Mouse (Mus musculus) testis, adult 2 months (tissue): Measurements from ENCODE around the gene Dlx3. TPM values are rescaled to one million over a fixed set of nuclear protein-coding genes. Genes with fewer than 3 reads are reported as not detected.

Experiments used
- H3K27ac ChIP-seq: fragments of 200-500 bp; 2 replicates; pipeline ENCODE4 v1.5.1; 2012; ENCODE audit warnings: low read depth, low read length; ENCODE audit not compliant: control insufficient read depth, insufficient read depth
- H3K27me3 ChIP-seq: fragments of 200-500 bp; 2 replicates; pipeline ENCODE4 v1.6.1; 2012; ENCODE audit warnings: mild to moderate bottlenecking, low read length, moderate library complexity; ENCODE audit not compliant: control insufficient read depth, insufficient read depth
- H3K36me3 ChIP-seq: fragments of 200-500 bp; 2 replicates; pipeline ENCODE4 v1.6.1; 2012; ENCODE audit warnings: mild to moderate bottlenecking, low read length; ENCODE audit not compliant: control insufficient read depth, insufficient read depth
- H3K4me1 ChIP-seq: fragments of 200-500 bp; 2 replicates; pipeline ENCODE4 v1.6.1; 2012; ENCODE audit warnings: low read length; ENCODE audit not compliant: control insufficient read depth, insufficient read depth
- H3K4me3 ChIP-seq: fragments of 200-500 bp; 2 replicates; pipeline ENCODE4 v1.5.1; 2012; ENCODE audit warnings: low read depth, mild to moderate bottlenecking, low read length, moderate library complexity, mixed read lengths; ENCODE audit not compliant: control insufficient read depth
- CTCF ChIP-seq: fragments of 200-500 bp; IDR thresholded peaks from 2 replicates; pipeline ENCODE4 v1.5.1; 2012; ENCODE audit warnings: low read depth, mild to moderate bottlenecking, inconsistent platforms, low read length, moderate library complexity; ENCODE audit not compliant: control insufficient read depth, insufficient read depth, insufficient replicate concordance
- POLR2A ChIP-seq: fragments of 200-500 bp; IDR thresholded peaks from 2 replicates; pipeline ENCODE4 v1.6.1; 2012; ENCODE audit warnings: low read depth, mild to moderate bottlenecking, inconsistent platforms, low read length, moderate library complexity; ENCODE audit not compliant: control insufficient read depth
- polyA plus RNA-seq: library from polyadenylated mRNA; depleted of rRNA; stranded (reverse); fragments of >200 nt; gene quantifications from 2 replicates; pipeline ENCODE4 v1.2.3, GENCODE M21; 2012

Dlx3 gene
- polyA plus RNA-seq, 1 experiment = 0.04 TPM

DNA sequence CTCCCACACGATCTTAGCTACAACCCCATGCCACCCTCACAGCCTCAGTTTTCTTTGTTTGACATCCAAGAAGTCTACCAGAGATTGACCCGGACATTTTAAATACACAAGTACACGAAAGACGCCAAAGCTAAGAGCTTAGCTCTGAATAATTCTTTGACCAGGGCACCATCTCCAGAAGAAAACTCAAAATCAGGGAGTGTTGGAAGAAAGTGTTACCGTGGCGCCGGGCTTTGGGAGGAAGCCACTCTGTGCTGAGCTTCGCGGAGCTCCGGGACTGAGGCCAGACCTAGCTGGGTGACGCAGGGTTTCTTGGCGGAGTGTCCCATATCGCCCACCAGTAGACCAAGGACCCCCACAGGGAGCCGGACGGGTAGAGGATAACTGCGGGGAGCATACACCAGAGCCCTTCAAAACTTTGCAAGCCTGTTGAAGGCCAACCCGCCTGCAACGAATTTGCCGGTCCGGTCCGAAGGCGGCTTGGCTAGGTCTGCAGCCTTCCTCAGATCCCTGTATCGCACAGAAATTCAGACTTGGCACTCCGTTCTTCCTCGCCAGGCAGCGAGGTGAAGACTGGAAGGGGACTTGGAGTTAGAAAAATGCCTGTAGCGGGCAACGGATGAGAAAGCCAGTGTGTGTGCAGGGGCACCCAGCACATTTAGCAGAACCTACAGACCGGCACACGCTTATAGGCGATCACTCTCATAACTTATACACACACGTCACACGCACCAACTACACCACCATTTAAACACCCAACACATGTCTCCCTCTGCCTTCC, 30.5 kb downstream of the Dlx3 start:
- H3K4me1 ChIP-seq = peaks cover 9% of the 10 kb centered on the region
- H3K27me3 ChIP-seq = peaks cover 4% of the 10 kb centered on the region
- no peak for TF ChIP-seq CTCF
- TF ChIP-seq POLR2A = no peak
- H3K36me3 ChIP-seq = no peaks in the 10 kb centered on the region
- no peak overlapping the region for H3K27ac ChIP-seq
- no peak overlapping the region; the same call in 1 of the 2 replicates for H3K4me3 ChIP-seq

DNA sequence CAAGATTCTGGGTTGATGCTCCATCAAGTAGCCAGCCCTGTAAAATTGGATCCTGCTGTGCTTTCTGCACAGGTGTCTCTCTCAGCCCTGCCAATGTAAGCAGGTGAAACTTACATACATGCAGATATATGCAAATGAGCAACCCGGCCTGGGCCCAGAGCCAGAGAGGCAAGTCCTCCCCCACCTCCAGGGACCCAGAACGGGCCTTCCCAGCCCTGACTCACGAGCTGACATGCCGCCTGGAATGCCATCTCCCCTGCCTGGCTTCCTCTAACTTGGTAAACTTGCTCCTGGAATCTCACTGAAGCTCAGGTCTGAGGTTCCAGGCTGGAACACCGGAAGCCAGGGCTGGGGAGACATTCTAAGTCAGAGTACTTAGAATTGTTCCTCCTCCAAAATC, 33.2 kb downstream of the Dlx3 start:
- Histone ChIP-seq H3K4me1 (peaks cover 3% of the 10 kb centered on the region), H3K27ac (no peak overlapping the region), H3K36me3 (no peaks in the 10 kb centered on the region), H3K27me3 (peaks cover 3% of the 10 kb centered on the region), H3K4me3 (no peak overlapping the region)
- TF ChIP-seq POLR2A = no peak
- no peak for TF ChIP-seq CTCF

- no peak overlapping the region for H3K4me3 ChIP-seq
- peaks cover 3% of the 10 kb centered on the region for H3K27me3 ChIP-seq
- TF ChIP-seq CTCF = no peak
- TF ChIP-seq POLR2A = no peak
- peaks cover 3% of the 10 kb centered on the region for H3K4me1 ChIP-seq
- H3K27ac ChIP-seq = no peak overlapping the region
- H3K36me3 ChIP-seq = no peaks in the 10 kb centered on the region
Measured at GRCm38 (mm10) chr11:95153681-95154080, 33.8 kb downstream of the Dlx3 start.

- no peaks in the 10 kb centered on the region for H3K36me3 ChIP-seq
Measured at GRCm38 (mm10) chr11:95155511-95155910, 35.6 kb downstream of the Dlx3 start.

GRCm38 (mm10) chr11:95157356-95157755, 37.4 kb downstream of the Dlx3 start:
- Histone ChIP-seq H3K36me3 (no peaks in the 10 kb centered on the region), H3K4me3 (no peak overlapping the region), H3K27ac (no peak overlapping the region), H3K27me3 (no peaks in the 10 kb centered on the region), H3K4me1 (no peaks in the 10 kb centered on the region)
- TF ChIP-seq POLR2A = no peak
- TF ChIP-seq CTCF = no peak

More at GRCm38 (mm10) chr11:95155511-95155910, 35.6 kb downstream of the Dlx3 start:
- peaks cover under 1% of the 10 kb centered on the region for H3K27me3 ChIP-seq
- no peak overlapping the region for H3K27ac ChIP-seq
- no peak overlapping the region for H3K4me3 ChIP-seq
- TF ChIP-seq POLR2A = no peak
- no peak for TF ChIP-seq CTCF
- peaks cover under 1% of the 10 kb centered on the region for H3K4me1 ChIP-seq

DNA sequence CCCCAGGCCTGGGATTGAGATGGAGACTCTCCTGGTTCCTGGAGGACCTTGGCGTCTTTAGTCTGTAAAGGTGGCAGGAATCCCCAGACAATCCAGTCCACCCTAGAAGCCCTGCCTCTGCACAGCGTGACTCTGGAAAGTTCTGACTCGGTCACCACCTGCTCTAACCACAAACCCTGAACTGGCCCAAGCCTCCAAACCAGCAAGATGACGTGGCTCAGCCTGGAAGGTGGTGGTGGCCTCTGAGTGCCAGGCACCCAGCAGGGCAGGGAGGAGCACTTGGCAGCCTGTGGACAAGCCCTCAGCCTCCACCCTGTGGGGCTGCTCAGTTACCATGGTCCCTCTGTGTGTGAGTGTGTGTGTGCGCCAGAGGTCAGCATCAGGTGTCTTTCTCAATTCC, 38.0 kb downstream of the Dlx3 start:
- Histone ChIP-seq H3K4me1 (no peaks in the 10 kb centered on the region), H3K27me3 (no peaks in the 10 kb centered on the region), H3K27ac (no peak overlapping the region), H3K36me3 (no peaks in the 10 kb centered on the region), H3K4me3 (no peak overlapping the region)
- TF ChIP-seq POLR2A (no peak), CTCF (no peak)

DNA sequence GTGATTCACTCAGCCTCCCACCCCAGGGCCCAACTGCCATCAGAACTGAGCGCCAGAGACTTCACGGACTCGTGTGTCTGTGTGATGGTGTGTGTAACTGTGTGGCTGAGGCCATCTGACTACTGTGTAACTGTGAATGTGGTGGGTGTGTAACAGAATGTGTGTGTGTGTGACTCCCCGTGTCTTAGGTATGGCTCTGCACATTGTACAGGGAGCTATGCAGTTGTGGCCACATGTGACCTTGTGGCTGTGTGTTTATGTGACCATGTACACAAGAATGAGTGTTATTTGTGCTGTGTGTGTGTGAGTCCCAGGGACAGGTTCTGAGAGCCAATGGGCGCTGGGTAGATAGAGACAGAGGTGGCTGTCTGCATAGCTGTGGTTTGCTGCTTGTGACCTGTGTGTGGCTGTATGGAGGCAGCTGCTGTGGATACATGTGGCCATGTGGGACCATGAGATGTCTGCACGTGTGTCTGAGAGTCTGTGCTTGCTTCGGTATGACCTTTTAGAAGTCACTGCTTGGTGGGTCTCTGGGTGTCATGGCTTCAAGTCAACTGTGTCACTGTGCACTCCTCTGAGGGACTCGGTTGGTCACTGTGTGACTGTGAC, 39.9 kb downstream of the Dlx3 start:
- Histone ChIP-seq H3K4me1 (no peaks in the 10 kb centered on the region), H3K4me3 (no peak overlapping the region), H3K27ac (no peak overlapping the region), H3K36me3 (no peaks in the 10 kb centered on the region), H3K27me3 (no peaks in the 10 kb centered on the region)
- no peak for TF ChIP-seq POLR2A
- TF ChIP-seq CTCF = no peak
